Mouse (Mus musculus): Measurements from ENCODE around the gene Ldah.

The Ldah gene

DNA sequence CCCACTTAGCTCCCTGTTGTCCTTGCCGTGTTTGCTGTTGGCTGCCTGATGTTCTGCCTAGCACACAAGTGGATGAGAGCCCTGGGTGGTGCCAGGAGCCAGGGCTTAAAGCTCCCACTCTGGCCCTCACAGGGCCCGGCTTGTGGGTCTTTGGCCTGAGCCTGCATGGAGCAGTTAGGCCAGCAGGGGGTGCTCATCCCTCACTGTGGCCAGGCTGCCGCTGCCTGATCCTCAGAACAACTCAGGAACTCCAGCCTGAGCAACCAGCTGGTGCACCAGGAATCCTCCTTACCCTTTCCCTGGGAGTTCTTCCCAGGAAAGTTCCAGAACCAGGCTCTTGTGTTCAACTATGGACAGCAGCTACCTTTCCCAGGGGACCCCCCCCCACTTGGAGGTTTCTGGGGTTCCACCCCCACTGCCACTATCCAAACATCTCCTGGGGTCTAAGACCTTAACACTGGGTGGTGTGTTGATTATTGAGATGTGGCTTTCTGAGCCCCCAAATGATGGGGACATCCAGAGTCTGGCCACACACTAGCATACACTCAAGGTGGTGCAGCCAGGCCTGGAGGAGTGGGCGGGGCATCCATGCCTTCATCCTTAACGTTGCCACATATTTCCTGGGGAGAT, 112.3 kb downstream of the Ldah start:
- WGBS: 34% methylated on average over 5 of the region's 5 CpGs

DNA sequence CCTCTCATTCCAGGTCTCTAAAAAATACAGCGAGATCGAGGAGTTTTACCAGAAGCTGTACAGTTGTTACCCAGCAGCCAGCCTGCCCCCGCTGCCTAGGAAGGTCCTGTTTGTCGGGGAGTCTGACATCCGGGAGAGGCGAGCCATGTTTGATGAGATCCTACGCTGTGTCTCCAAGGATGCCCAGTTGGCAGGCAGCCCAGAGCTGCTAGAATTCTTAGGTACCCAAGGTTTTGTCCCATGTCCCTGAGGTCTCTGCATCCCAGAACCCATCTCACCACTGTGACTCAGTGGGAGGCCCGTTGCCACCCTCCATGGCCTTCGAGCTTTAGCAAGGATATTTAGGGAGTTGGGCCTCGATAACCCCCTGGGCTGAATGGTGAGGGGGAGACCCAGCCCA, 113.6 kb downstream of the Ldah start:
- WGBS: 61% methylated on average over 10 of the region's 10 CpGs

DNA sequence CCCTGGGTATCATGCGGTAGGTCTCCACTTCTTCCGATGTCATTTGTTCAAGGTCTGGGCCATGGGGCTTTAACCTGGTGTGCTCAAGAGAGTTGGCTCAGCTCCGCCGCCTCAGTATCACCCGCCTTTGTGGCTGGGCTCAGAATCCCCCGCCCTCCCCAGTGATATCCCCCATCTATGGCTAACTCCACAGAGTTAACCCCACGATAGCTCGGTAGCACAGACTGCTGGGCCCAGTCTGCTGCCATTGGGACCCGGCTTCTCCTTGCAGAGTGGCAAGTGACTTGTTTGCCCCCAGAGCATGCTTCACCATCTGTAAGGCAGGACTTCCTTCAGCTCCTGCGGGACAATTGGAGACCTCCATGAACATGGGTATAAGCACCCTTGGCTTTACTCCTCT, 116.2 kb downstream of the Ldah start:
- 77% methylated on average over 10 of the region's 10 CpGs for WGBS

DNA sequence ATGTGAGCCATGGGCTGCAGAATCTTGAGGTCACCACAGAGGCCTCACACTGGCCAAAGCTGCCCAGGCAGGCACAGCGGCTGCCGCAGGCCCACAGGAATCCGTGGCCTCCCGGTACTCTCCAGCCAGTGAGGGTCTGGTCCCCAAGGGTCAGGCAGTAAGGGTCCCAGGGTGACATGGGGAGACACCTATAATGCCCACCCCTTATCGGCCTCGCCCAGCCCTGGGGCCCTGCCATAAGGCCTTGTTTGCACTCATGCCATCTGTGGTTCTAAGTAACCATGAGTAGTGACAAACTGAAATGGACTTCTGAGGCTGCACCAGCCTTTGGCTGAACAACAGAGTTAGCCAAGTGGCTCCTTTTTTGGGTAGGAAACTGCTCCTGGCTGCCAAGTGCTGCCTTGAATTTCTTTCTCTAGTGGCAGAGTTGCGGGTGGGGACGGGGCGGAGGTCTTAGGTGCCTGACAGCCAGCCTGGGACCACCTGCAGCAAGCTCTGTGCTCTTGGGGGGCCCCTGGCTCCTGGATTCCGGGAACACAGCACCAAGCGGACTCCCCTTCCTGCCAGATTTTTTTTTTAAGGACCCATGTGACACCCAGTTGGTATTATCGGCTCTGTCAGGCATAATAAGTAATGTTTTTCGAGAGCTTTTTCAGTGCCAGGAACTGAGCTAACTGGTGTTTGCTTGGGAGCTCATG, 117.5 kb downstream of the Ldah start:
- WGBS: 61% methylated on average over 13 of the region's 13 CpGs

DNA sequence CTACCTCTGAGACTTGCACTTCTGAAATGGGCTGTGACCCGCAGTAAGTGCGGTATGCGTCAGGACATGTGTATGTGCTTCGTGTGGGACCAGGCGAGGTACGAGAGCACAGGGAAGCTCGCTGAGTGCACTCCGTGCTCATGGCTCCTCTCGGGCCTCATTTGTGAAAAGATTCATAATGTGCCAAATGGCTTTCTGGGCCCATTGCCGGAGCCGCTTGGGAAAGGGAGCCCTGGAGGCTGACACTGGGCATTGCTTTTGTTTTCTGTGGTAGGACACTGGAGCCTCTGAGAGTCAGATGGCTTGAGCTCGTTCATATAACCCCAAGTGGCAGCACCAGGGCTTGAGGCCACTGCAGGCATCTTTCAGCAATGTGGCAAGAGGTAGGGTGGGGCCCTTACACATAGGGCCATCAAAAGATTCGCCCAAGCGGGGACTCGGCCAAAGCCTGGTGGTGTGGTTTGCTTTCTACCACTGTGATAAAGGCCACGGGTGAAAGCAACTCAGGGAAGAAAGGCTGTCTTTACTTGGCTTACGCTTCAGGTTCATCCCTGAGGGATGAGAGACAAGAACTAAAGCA, 118.1 kb downstream of the Ldah start:
- 66% methylated on average over 17 of the region's 17 CpGs for WGBS

DNA sequence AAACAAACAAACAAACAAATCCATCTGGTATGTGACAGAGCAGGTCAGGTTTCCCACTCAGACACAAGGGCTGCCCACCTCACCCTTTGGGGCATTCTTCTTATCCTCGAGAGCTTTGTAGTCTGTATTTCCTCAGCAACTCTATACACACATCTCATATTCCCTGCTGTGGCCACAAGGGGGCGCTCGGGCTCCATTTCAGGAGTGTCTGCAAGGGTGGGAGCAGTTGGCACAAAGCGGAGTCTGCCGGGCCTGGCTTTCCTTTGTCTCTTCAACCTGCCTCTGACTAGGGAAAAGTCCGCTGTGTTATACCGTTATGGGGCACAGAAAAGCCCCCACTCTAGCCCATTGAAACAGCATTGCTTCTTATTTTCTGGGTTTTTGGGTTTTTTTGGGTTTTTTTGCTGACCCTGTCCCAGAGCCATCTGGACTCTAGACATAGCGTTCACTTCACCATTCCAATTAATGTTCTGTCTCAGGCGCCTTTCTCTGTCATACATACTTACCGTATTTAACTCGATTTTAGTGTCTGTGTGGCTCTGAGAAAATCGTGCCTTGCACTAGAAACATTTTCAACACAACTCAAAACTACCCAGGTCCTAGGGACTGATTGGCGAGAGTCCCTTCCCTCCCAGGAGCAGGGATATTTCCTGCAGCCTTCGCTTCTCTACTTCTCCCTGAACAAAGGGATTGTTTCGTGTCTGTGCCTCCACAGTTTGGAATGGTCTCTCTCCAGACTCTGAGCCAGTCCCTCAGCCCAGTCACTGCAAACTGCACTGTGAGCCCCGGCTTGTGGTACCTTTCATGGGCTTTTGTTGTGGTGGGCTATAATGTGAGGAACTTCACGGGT, 119.1 kb downstream of the Ldah start:
- 10% methylated on average over 17 of the region's 17 CpGs for WGBS

DNA sequence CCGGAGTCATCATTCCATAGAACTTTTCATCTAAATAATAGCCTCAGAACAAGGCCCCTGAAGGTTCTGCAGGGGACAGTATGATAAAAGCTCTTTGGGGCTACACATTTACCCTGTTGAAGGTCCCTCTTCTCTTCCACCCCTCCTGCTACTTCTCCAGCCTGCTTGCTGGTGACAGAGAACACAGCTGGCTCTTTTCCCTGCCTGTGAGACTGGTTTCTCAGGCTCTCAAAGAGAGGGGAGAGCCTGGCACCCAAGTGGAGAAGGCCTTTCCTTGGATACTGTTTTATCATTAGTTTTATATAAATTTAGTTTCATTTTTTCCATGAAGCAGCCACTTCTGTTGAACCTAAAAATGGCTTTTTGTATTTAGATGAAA, 119.8 kb downstream of the Ldah start:
- WGBS: 65% methylated on average over 1 of the region's 1 CpGs

DNA sequence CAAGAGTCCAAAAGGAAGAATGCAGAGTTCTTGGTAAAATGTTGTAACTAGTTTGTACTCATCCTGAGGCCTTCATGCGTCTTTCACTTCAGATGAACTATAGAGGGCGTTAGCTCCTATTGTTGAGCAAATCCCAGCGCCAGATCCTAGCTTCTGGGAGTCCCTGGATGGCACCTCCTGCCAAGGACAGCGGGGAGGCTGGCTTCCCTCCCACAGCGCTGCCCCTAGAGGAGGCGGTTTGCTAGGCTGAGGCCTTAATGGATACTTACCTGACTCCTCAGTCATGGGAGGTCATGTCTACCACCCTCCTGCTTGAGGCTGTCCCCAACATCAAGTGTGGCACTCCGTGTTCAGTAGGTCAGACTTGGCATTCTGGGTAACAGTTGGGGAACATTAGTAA, 121.3 kb downstream of the Ldah start:
- 90% methylated on average over 7 of the region's 7 CpGs for WGBS

DNA sequence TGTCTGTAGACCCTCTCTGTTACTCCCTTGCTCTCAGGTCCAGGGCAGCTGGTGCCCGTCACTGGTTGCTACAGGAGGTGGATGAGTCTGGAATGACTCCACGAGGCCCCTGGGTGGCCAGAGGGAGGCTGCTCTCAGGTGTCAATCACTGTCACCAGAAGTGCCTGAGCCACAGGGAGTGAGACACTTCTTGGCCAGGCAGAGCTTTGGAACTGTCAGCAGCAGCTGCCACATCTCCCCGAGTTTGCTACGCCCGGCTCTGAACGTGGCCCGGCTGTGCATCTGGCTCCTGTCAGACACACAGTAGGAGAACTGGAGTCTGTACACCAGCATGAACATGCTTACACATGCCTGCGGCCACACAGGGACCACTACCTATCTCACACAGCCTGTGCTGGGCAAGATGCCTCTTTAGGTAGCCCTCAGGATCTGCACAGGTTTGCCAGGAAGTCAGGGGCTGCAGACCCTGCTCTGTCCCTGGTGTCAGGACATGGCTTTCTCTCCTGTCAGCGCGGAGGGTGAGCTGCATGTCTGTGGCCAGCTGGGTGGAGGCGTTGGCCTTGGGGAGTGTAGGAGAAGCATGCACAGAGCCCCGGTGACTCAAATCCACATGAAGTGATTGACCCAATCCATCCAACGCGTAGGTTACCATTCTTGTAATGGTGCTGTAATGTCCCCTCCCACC, 123.7 kb downstream of the Ldah start:
- WGBS: 48% methylated on average over 14 of the region's 14 CpGs

DNA sequence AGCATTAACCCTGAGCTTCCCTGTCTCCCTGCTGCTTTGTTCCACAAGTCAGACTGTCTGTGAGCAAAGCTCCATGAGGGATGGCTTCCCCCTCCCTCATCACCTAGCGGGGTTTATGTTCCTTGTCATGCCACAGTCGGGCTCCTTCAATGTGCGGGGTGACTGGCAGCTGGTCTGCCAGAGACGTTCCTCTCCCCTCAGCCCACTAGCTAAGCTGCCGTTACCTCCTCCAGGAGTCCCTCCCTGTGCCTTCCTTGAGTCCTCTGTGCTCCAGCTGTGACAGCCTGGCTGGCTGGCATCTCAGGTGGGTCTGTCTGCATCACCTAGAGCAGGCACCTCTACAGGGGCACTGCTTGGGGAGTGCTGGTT, 124.3 kb downstream of the Ldah start:
- WGBS: 66% methylated on average over 5 of the region's 5 CpGs

DNA sequence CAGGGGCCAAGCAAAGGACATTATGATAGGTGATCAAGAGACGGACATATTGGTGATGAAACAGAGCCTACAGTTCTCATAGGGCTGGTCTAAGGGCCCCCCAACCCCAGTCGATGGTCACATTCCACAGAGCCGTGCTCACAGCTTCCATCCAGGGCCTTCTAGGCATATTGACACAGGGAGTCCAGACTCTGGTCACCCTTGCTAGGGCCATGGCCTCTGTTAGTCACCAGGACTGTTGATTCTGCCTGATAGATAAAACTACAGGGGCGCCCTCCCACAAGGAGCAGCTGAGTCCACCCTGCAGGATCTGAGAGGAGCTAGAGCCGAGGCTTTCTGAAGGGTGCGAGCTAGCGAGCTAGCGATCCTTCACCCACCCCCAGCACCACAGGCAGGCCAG, 125.7 kb downstream of the Ldah start:
- 81% methylated on average over 8 of the region's 8 CpGs for WGBS

DNA sequence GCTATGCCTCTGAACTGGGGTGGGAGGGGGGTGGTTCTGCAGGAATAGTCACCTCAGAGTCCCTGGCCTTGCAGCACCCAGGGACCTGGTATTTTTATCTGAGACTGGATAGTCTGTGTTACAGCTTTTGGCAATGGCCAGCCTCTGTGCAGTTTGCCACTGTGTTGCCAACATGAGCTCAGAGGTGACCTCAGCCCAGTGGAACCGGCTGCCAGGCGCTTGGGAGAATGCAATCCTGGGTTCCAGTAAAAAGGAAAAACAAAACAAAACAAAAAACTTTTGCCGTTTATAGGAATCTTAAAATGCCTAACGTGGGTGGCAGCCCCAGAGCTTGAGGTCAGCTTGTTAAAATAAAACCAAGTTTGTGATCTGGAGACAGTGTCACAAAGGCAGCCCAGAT, 126.4 kb downstream of the Ldah start:
- 66% methylated on average over 4 of the region's 4 CpGs for WGBS

Data from cerebral cortex, adult 2 months (tissue).